Mouse (Mus musculus) stomach, embryonic 14.5 days (tissue): ENCODE measurements around the gene Dlgap4. TPM values are rescaled to one million over a fixed set of nuclear protein-coding genes. Genes with fewer than 3 reads are reported as not detected.

Source experiments
- ATAC-seq: fragments of 200-750 bp; cut with Nextera tagmentation; 2 replicates; pipeline ENCODE4 v1.8.0; 2017; ENCODE audit warnings: low read depth, moderate TSS enrichment; ENCODE audit not compliant: insufficient number of reproducible peaks, insufficient read depth, low FRiP score
- H3K27ac ChIP-seq: fragments of 300-500 bp; sonication (generic); 2 replicates; pipeline ENCODE4 v1.5.1; 2014; ENCODE audit warnings: mild to moderate bottlenecking, low read length, moderate library complexity, mixed read lengths
- H3K27me3 ChIP-seq: fragments of 300-500 bp; sonication (generic); 2 replicates; pipeline ENCODE4 v1.6.1; 2014; ENCODE audit warnings: low read length, control low read depth, mixed read lengths; ENCODE audit not compliant: control insufficient read depth, insufficient read depth
- H3K36me3 ChIP-seq: fragments of 300-500 bp; sonication (generic); 2 replicates; pipeline ENCODE4 v1.6.1; 2014; ENCODE audit warnings: mild to moderate bottlenecking, control low read depth, low read length, moderate library complexity, mixed read lengths; ENCODE audit not compliant: control insufficient read depth, insufficient read depth
- H3K4me1 ChIP-seq: fragments of 300-500 bp; sonication (generic); 2 replicates; pipeline ENCODE4 v1.6.1; 2014; ENCODE audit warnings: low read length, control low read depth, mixed read lengths; ENCODE audit not compliant: control insufficient read depth, insufficient read depth
- H3K4me2 ChIP-seq: fragments of 300-500 bp; sonication (generic); replicated peaks from 2 replicates; pipeline ENCODE4 v1.6.1; 2014; ENCODE audit warnings: low read depth, low read length, control low read depth
- H3K4me3 ChIP-seq: fragments of 300-500 bp; sonication (generic); 2 replicates; pipeline ENCODE4 v1.5.1; 2014; ENCODE audit warnings: low read depth, low read length, control low read depth
- H3K9ac ChIP-seq: fragments of 300-500 bp; sonication (generic); replicated peaks from 2 replicates; pipeline ENCODE4 v1.6.1; 2014; ENCODE audit warnings: low read depth, mild to moderate bottlenecking, control low read depth, low read length, moderate library complexity, mixed read lengths
- H3K9me3 ChIP-seq: fragments of 300-500 bp; sonication (generic); 2 replicates; pipeline ENCODE4 v1.6.1; 2016; ENCODE audit warnings: low read depth, low read length, control low read depth; ENCODE audit not compliant: control insufficient read depth
- WGBS: fragments of 180-500 bp; shearing (Covaris S2); extraction: QIAGEN DNeasy Blood & Tissue Kit; methylation state at CpG from one replicate; pipeline ENCODE4 v1.1.7; 2014; 5-methylcytosine and 5-hydroxymethylcytosine counted together
- polyA plus RNA-seq: library from polyadenylated mRNA; unstranded; fragments of >200 nt; fragmentation: Nextera tagmentation; extraction: Ambion mirVana; gene quantifications from 2 replicates; pipeline ENCODE4 v1.2.1, GENCODE M21; 2014

The Dlgap4 gene
- polyA plus RNA-seq, 1 experiment from 2014 or later = 88.5 TPM

DNA sequence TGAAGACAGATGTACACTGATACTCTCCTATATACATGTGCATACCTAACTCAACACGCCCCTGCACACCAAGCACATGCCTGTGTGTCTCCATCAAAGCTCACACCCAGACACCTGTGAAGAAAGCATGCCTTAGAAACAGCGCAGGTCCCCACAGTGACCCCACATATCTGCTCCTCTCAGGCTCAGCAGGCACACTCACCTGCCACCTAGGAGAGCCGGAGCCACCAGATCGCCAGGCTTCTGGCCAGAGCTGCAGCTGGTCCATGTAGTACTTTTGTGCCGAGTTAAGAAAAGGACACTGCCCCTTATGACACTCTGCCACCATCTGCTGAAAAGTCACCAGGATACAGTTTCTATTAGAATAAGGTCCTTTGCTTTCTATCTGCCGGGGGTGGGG lies 103.2 kb downstream of the Dlgap4 start:
- no peak overlapping the region for H3K4me2 ChIP-seq
- no peaks in the 10 kb centered on the region for H3K36me3 ChIP-seq
- H3K9ac ChIP-seq = no peak overlapping the region
- no peak overlapping the region for H3K27ac ChIP-seq
- no peak overlapping the region for H3K4me3 ChIP-seq
- ATAC-seq = no peak
- peaks cover 29% of the 10 kb centered on the region for H3K4me1 ChIP-seq
- WGBS = 71% methylated on average over 6 of the region's 6 CpGs
- no peaks in the 10 kb centered on the region for H3K27me3 ChIP-seq
- H3K9me3 ChIP-seq = no peaks in the 10 kb centered on the region

DNA sequence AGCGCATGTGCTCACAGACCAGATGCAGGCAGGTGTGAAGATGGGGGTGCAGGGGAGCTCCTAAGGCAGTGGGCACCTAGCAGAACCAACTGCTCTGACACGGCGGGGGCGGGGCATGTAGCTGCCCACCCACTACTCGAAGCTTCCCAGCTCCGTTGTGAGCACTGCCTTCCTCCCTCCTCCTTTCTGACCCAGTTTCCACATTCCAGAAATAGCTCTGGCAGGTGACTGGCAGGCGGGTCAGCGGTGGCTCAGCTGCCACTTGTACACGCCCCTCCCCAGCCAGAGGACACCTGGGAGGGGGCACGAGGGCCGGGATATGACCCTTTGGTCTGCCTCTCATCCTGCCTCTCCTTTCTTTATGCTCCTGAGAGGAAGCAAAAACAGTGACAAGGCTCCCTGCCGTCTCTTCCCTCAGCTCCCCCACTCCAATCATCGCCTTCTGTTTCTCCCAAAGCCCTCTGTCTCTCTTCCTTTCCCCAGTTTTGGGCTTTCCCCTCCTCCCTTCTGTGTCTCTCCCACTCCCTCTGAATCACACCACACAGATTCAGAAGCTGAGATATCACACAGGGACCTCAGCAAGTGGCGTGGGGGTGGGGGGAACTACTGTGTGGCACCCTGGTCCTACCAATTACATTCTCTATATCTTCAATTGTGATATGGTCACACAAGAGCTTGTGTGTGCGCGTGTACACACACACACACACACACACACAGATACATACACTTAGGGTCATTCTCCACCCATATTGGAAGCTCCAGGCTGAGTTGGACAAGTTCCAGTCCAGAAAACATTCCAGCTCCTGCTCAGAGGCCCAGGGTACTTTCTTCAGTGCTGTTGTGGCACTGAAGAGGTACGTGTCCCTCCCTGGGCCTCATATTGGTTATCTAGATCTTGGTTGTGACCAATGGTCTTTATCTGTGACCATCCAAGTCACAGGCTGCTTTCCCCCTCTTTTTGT lies 104.1 kb downstream of the Dlgap4 start:
- no peaks in the 10 kb centered on the region for H3K27me3 ChIP-seq
- H3K9ac ChIP-seq = no peak overlapping the region
- peaks cover 34% of the 10 kb centered on the region for H3K4me1 ChIP-seq
- H3K4me2 ChIP-seq = peak overlapping the region; percentile 31
- WGBS = 15% methylated on average over 17 of the region's 17 CpGs
- ATAC-seq = no peak
- H3K36me3 ChIP-seq = no peaks in the 10 kb centered on the region
- no peaks in the 10 kb centered on the region for H3K9me3 ChIP-seq
- peak overlapping the region; percentile 52; the same call in 1 of the 2 replicates for H3K27ac ChIP-seq
- H3K4me3 ChIP-seq = no peak overlapping the region

DNA sequence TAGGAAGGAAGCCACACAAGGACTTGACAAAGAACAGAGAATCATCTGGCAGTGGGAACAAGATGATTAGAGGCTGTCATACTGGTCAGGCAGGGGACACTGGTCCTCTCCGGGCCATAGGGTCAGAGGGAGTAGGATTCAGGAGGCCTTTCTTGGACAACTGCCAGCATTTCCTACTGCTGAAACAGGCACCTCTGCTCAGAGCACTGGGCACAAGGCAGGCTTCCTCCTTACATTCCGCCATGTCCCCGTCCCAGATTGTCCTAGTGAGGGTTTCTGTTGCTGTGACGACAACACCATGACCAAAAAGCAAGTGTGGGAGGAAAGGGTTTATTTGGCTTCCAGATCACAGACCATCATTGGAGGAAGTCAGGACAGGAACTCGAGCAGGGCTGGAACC lies 105.3 kb downstream of the Dlgap4 start:
- no peak for ATAC-seq
- Histone ChIP-seq H3K9me3 (no peaks in the 10 kb centered on the region), H3K9ac (no peak overlapping the region), H3K27ac (0 out of 2 replicates have a peak overlapping the region, but pooled peaks have one; percentile 21), H3K27me3 (no peaks in the 10 kb centered on the region), H3K4me1 (peaks cover 42% of the 10 kb centered on the region), H3K36me3 (no peaks in the 10 kb centered on the region), H3K4me2 (no peak overlapping the region), H3K4me3 (no peak overlapping the region)
- WGBS = 73% methylated on average over 5 of the region's 5 CpGs

DNA sequence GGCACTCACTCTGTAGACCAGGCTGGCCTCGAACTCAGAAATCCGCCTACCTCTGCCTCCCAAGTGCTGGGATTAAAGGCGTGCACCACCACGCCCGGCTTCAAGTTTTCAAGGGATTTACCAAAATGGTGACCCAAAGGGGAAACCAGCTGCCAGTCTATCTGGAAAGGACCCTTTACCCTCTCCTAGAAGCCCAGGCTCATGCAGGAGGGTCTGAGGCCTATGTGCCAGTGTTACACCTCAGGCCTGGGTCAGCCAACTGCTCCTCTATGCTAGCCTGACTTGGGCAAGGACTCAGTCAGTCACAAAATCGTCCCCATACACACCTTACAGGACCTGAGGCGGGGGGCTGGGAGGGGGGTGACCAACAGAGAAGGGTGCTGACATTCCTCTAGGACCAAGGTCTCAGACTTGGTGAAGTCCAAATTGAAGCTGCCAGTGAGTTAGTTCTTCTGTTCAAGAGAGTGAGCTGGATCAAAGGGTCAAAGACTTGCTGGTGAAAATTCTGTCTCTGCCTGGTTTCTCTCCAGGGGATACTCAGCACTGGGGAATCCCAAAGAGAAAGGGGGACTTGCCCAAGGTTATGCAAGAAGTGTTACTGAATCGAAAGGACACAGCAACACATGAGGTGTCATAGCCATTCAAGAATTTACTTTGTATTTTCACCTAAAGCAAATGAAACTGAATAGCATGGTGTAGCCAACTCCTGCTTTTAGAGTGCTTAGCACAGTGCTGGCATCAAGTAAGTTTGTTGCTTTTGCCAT lies 106.2 kb downstream of the Dlgap4 start:
- Histone ChIP-seq H3K27ac (peak overlapping the region; percentile 68), H3K27me3 (no peaks in the 10 kb centered on the region), H3K4me1 (peaks cover 42% of the 10 kb centered on the region), H3K9me3 (no peaks in the 10 kb centered on the region), H3K4me2 (peak overlapping the region; percentile 81), H3K9ac (peak overlapping the region; percentile 95), H3K4me3 (peak overlapping the region; percentile 94), H3K36me3 (no peaks in the 10 kb centered on the region)
- ATAC-seq = no peak
- 87% methylated on average over 8 of the region's 8 CpGs for WGBS

DNA sequence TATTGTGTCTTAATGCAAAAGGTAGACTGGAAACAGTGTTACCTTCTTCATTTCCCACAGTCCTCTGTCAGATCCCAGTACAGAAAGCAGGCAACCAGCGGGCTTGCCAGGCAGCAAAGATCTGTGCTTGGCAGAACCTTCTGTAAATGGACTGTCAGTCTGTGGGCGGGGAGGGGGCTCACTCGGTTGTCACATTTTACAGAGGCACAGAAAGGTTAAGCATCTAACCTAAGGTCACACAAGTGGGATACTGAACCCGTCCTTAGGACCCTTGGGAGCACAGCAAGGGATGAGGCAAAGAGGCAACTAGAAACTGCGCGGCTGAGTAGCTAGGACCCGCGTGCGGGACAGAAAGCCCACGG lies 106.8 kb downstream of the Dlgap4 start:
- no peaks in the 10 kb centered on the region for H3K9me3 ChIP-seq
- H3K4me3 ChIP-seq = peak overlapping the region; percentile 94
- no peaks in the 10 kb centered on the region for H3K27me3 ChIP-seq
- peak overlapping the region; percentile 68 for H3K27ac ChIP-seq
- peak overlapping the region; percentile 81 for H3K4me2 ChIP-seq
- WGBS = 3% methylated on average over 10 of the region's 10 CpGs
- no peaks in the 10 kb centered on the region for H3K36me3 ChIP-seq
- peaks cover 43% of the 10 kb centered on the region for H3K4me1 ChIP-seq
- H3K9ac ChIP-seq = peak overlapping the region; percentile 95
- no peak; the same call in 1 of the 2 replicates for ATAC-seq

DNA sequence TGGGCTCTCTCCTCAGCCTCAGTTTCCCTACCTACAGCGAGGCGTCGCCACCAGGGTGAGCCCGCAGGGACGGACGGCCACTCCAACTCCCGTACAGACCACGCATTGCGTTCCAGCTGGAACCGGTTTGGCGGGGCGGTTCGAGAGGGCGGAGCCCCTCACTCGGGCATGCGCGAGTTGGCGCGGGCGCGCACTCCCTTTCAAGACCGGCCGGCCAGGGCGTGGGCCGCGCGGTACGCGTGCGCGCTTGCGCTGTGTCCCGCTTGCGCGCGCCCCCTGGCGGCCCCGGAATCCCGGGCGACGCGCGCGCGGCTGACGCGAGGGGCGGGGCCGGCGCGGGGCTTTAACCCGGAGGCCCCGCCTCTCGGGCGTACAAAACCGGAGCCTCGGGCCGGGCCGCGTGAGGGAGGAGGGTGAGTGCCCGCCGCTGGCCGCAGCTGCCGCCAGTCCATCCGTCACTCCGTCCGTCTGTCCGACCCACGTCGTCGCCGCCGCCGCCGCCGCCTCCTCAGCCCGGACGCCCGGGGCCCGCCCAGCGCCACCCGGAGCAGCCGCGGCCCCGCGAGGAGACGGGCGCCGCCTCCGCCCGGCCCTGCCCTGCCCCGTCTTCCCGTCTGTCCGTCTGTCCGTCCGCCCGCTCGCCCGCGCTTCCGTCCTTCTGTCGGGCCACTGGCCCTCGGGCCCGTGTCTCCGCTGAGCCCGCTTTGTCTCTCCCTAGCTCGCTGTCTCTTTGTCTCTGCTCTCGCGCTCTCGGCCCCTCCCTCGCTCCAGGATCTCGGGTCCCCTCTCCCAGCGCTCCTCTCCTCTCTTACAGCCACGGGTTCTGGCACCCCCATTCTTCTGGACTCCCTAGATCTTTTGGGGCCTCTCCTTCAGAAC lies 107.4 kb downstream of the Dlgap4 start:
- Histone ChIP-seq H3K4me3 (peak overlapping the region; percentile 94), H3K9me3 (no peaks in the 10 kb centered on the region), H3K27ac (peak overlapping the region; percentile 81; the same call in 1 of the 2 replicates), H3K27me3 (no peaks in the 10 kb centered on the region), H3K36me3 (no peaks in the 10 kb centered on the region), H3K4me1 (peaks cover 49% of the 10 kb centered on the region), H3K4me2 (peak overlapping the region; percentile 81), H3K9ac (peak overlapping the region; percentile 95)
- peak; percentile 91 for ATAC-seq
- whole genome bisulfite sequencing = under 1% methylated on average over 84 of the region's 114 CpGs

DNA sequence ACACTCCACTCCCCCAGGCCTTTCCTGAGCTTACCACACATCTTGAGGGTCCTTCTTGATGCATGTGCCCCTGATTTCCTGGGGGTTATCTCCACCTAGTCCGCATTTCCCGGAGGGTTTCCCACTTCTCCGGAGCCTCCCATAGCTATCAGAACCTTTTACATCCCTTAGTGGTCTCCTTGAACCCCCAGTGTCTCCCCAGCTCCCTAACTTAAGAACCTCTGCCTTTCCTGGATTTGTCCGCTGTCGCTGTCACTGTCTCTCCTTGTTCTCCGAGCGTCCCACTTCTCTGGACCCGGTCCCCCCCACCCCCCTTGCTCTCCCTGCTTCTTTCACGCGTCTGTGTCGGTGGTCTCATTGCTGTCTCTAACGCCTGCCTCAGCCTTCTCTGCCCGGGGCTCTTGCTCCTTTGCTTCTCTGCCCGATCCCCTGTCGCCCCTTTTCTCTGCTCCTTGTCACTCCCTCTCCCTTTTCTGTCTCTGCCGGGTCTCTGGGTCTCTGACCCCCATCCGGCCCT lies 108.1 kb downstream of the Dlgap4 start:
- Histone ChIP-seq H3K4me2 (peak overlapping the region; percentile 61), H3K27ac (peak overlapping the region; percentile 81; the same call in 1 of the 2 replicates), H3K4me3 (peak overlapping the region; percentile 94), H3K9me3 (no peaks in the 10 kb centered on the region), H3K4me1 (peaks cover 54% of the 10 kb centered on the region), H3K36me3 (no peaks in the 10 kb centered on the region), H3K9ac (peak overlapping the region; percentile 95), H3K27me3 (no peaks in the 10 kb centered on the region)
- no peak for ATAC-seq
- WGBS = 1% methylated on average over 17 of the region's 17 CpGs
